Mouse (Mus musculus) gastrocnemius, postnatal 14 days (tissue): ENCODE measurements around the gene Cpsf6. TPM values are rescaled to one million over a fixed set of nuclear protein-coding genes. Genes with fewer than 3 reads are reported as not detected.
"Not testable (repeated sequence)": the region's sequence is repeated elsewhere in the genome, so short reads cannot be mapped to it uniquely, and the experiment has no call there.

Experiments
- DNase-seq: peaks from one replicate; pipeline ENCODE4 v3.0.0; 2021; ENCODE audit warnings: mixed read lengths
- intact Hi-C: fragments of 180-260 bp; cut with DNase I; formaldehyde crosslinking; loops from one replicate; pipeline ENCODE4 v1.15.1; 2025; ENCODE audit warnings: low total_unique reads
- total RNA-seq, 2 experiments: library from RNA; stranded (reverse); gene quantifications; 2 replicates each; pipeline ENCODE4 v1.2.3; 2021

Gene Cpsf6
- total RNA-seq, 2 experiments from 2014 or later, result 25.3 to 29.0 TPM

DNA sequence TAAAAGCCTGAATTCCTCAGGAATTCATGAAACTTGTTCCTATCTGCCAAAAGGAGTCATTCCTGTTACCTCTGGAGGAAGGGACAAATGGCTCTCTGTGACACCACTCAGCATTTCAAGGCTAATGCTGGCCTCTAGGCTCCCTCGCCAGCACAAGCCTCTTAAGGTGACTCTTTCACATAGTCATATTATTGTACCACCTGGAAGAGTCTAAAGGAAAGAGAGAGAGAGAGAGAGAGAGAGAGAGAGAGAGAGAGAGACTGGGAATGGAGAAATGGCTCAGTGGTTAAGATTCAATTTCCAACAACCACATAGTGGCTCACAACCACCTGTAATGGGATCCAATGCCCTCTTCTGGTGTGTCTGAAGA is 9.5 kb upstream of the Cpsf6 start:
- intact Hi-C loops, result no loop called here
- DNase-seq, result no peak

DNA sequence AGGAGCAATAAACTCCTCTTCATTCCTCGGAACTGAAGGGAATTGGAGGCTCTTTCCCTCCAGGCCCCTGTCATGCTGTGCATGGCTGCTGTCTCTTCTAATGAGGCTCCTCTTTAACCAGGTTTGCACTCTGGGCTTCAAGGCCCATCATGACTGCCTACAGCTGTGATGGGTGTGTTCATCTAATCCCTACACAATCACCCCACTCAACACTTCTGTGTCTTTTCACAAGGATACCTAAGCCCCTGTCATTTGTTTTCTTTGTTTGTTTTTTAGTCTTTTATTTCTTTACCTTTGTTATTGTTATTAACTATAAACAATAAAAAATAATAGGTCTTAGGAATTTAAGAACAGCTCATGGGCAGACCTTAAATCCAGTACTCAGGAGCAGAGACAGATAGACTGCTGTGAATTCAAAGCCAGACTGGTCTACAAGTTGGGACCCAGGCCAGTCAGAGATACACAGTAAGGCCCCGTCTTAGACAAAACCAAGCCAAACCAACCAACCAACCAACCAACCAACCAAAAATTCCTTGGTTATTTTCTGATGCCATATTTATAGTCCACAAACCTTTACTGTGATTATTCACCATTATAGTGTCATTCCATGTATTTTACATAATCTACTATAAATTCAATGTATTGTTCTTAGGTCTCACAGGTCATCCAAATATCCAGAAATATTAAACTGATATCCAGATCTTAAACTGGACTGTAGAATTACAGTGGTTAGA is 9.0 kb upstream of the Cpsf6 start:
- intact Hi-C loops, result no loop called here

DNA sequence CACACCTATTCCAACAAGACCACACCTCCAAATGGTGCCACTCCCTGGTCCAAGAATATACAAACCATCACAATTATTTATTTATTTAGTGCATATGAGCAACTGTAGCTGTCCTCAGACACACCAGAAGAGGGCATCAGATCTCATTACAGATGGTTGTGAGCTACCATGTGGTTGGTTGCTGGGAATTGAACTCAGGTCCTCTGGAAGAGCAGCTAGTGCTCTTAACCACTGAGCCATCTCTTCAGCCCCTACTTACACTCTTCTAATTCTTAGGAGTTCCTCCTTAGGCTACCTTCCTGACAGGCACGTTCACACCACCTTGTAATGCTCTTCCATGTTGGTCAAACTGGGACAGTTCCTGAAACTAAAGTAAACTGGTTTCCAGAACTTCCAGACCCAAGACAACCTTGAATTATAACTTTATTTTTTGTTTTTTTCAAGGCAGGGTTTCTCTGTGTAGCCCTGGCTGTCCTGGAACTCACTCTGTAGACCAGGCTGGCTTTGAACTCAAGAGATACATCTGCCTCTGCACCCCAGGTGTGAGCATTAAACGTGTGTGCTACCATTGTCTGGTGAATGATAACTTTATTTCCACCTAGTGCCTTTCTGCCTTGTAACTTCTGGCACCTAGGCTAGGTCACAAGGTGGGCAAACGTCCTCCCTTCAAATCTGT is 8.3 kb upstream of the Cpsf6 start:
- DNase-seq, intact Hi-C loops: not testable (repeated sequence)

More for the DNA sequence above, 9.0 kb upstream of the Cpsf6 start:
- no peak for DNase-seq

DNA sequence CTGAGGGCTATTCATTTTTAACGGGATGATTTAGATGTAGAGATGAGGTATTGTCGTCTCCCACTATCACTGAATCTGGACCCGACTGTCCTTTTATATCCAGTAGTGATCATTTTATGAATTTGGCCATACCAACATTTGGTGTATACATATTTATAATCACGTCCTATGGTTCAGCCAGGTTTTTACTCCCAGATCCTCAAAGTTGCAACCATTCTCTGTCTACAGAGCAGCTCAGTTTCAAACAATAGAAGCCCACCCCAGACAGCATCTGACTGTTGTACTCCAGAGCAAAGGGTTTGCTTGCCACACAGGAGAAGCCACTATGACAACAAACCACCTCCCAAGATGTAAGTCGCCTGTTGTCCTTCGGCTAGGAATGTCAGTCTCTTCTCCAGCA is 7.2 kb upstream of the Cpsf6 start:
- intact Hi-C loops, result no loop called here
- DNase-seq, result no peak

DNA sequence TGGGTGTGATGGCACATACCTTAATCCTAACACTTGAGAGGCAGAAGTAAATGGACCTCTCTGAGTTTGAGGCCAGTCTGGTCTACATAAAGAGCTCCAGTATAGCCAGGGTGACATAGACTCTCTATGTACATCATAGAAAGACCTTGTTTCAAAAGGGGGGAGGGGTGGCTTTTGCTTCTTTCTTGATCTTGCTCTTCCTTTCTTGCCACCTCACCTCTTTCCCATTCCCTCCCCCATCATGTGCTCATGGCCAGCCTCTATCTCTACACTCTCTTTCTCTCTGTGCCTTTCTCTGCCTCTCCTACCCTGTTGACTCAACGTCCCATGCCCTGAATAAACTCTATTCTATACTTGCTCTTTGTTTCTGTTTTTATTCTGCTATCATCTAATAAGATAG is 6.4 kb upstream of the Cpsf6 start:
- no peak for DNase-seq
- intact Hi-C loops, result no loop called here

DNA sequence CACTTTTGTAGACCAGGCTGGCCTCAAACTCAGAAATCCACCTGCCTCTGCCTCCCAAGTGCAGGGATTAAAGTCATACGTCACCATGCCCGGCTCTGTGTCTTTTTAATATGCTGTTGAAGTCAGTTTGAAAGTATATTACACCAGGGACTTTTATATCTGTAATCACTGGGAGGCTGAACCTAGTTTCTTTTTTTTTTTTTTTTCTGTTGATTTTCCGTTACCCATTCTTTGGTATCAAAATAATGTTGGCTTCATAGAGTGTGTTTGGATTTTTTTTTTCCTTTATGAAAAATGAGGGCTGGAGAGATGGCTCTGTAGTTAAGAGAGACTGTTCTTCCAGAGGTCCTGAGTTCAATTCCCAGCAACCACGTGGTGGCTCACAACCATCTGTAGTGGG is 5.6 kb upstream of the Cpsf6 start:
- intact Hi-C loops, result no loop called here
- no peak for DNase-seq

DNA sequence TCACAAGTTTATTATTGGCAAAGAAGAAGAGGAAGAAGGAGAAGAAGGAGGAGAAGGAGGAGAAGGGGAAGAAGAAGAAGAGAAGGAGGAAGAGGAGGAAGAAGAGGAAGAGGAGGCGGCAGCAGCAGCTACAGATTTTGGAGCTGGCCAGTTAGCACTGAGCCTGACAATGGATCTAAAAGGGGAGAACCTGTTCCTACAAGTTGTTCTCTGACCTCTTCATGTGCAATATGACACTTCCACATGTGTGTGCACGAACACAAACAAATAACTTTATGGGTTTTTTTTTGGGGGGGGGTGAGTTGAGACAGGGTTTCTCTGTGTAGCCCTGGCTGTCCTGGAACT is 5.2 kb upstream of the Cpsf6 start:
- intact Hi-C loops, result no loop called here
- no peak for DNase-seq

DNA sequence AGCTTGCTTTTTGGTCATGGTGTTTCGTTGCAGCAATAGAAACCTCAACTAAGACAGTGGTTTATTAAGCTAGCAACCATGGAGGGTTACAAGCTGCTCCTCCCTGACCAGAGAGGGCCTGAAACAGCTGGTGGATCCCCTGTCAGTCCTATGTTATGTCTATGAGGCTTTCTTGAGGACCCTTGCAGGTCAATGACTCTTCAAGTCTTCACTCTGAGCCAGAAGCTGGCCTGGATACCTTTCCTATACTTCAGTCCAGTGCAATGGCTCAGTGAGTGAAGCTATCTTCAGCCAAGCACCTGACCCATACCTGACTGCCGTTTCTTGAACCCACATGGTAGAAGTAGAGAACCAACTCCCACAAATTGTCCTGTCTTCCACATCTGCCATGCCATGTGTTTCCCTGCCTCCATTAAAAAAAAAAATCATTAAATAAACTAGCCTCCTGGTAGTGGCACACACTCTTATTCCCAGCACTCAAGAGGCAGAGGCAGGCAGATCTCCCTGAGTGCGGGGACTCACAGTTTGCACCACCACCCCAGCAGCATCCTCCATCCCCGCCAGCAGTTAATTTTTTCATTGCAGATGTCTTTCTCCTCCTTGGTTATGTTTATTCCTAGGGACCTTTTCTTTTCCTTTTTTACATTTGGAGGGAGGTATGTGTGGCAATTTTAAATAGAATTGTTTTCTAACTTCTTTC is 4.7 kb upstream of the Cpsf6 start:
- intact Hi-C loops, result no loop called here
- no peak for DNase-seq

DNA sequence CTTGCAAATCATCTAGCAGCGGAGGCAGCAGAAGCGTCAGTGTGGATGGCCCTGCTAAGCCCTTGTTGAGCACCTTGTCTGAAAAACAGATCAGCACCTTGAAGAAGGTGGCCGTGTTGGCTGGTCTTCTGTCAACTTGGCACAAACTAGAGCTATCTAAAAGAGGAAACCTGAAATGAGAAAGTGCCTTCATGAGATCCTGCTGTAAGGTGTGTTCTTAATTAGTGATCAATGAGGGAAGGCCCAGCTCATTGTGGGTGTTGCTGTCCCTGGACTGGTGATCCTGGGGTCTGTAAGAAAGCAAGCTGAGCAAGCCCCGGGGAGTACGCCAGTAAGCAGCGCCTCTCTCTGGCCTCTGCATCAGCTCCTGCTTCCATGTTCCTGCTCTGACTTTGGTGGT is 4.1 kb upstream of the Cpsf6 start:
- no peak for DNase-seq
- intact Hi-C loops, result no loop called here

DNA sequence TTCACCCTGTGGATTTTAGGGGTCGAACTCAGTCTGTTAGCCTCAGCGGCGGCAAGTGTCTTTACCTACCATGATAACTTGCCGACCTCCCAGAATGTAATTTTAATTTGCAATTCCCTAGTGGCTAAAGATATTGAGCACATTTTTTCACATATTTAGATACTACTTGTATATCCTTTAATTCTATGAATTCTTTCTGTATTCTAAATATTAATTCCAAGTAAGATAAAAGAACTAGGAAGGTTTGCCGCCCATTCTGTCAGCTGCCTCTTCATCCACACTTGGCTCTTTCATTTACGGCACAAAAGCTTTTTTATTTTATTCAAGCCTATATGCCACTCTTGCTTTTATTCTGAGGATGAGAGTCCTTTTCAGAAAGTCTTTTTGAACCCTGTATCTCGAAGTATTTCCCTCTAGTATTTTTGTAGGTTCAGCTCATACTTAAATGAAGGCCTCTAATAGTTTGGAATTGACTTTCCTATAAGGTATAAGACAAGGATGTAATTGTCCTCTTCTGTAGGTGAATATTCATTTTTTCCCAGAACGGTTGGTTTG is 3.3 kb upstream of the Cpsf6 start:
- DNase-seq, result no peak
- intact Hi-C loops, result no loop called here

DNA sequence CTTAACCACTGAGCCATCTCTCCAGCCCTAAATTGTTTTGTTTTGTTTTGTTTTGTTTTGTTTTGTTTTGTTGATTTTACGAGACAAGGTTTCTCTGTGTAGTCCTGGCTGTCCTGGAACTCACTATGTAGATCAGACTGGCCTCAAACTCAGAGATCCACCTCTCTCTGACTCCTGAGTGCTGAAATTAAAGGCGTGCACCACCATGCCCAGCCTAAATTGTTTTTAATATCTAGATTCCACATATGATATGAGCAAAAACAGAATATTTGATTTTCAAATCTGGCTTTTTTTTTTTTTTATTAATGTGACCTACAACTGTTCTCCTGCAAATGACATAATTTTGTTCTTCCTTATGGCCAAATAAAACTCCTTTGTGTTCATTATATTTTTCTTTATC is 2.3 kb upstream of the Cpsf6 start:
- no peak for DNase-seq
- intact Hi-C loops, result no loop called here

DNA sequence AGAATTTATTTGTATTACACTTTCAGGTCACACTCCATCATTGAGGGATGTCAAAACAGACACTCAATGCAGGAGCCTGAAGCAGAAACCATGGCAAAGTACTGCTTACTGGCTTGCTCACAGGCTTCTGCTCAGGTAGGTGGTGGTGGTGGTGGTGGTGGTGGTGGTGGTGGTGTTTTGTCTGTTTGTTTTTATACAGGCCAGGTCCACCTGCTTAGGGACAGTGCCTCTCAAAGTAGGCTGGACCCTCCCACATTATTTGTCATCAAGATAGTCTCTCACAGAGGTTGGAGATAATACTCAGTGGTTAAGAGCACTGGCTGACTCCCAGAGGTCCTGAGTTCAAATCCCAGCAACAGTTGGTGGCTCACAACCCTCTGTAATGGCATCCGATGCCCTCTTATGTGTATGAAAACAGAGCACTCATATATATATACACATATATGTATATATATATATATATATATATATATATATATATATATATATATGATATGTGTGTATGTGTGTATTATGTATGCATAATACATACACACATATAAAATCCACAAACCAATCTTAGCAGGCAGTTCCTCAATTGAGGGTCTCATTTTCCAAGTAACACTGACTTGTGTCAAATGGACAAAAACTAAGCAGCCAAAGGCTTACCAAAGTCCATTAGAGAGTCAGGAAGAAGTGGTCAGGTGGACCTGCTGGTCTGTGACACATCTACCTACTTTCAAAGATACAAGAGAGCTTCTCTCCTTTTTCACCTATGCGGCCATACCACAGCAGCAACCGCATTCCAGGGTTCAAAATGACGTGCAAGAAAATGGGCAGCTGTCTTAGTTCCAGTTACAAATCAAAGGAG is 1.1 kb upstream of the Cpsf6 start:
- no peak for DNase-seq
- intact Hi-C loops, result no loop called here

DNA sequence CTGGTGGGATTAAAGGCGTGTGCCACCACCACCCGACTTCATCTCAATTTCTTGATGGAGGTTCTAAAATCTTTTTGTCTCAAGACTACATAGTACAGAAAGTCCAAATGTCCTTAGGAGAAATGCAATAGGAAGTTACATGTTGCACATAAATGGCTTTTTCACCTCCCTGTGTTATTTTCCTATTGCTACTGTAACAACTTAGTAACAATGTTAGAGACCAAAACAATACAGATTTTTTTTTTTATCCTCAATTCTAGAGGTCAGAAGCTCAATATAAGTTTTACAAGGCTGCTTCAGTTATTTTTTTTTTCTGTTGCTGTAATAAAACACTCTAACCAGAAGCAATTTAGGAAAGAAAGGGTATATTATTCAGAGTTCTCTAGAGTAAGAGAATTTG is 374 bp downstream of the Cpsf6 start:
- intact Hi-C loops, result loop anchor here (10.0 kb wide), 1 partner anchor 55 kb away; no protein-coding TSS in a partner anchor
- no peak for DNase-seq

DNA sequence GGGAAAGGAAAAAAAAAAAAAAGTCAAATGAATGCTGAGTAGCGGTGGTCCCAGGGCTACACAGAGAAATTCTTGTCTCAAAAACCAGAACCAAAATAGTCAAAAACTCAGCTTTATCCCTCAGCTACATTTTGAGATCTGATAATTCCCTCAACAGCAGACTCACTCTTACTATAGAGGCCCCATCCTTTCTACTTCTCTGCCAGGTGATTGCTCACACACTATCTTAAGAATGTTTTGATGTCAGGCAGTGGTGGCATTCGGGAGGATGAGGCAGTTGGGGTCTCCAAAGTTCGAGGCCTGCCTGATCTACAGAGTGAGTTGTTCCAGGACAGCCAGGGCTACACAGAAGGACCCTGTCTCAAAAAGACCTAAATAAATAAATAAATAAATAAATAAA is 1.2 kb downstream of the Cpsf6 start:
- no peak for DNase-seq
- intact Hi-C loops, result loop anchor here (10.0 kb wide), 1 partner anchor 56 kb away; no protein-coding TSS in a partner anchor

DNA sequence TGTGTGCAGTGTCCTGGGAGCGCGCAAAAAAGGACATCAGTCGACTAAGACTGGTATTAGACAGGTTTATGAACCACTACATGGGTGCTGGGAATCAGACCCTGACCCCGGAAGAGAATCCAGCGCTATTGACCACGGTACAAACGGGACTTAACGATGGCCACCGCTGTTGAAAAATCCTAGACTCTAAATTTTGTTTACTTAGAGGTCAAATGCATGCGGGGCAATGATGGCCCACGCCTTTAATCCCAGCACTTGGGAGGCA is 1.6 kb downstream of the Cpsf6 start:
- DNase-seq, result no peak
- intact Hi-C loops, result loop anchor here (10.0 kb wide), 1 partner anchor 57 kb away; no protein-coding TSS in a partner anchor

DNA sequence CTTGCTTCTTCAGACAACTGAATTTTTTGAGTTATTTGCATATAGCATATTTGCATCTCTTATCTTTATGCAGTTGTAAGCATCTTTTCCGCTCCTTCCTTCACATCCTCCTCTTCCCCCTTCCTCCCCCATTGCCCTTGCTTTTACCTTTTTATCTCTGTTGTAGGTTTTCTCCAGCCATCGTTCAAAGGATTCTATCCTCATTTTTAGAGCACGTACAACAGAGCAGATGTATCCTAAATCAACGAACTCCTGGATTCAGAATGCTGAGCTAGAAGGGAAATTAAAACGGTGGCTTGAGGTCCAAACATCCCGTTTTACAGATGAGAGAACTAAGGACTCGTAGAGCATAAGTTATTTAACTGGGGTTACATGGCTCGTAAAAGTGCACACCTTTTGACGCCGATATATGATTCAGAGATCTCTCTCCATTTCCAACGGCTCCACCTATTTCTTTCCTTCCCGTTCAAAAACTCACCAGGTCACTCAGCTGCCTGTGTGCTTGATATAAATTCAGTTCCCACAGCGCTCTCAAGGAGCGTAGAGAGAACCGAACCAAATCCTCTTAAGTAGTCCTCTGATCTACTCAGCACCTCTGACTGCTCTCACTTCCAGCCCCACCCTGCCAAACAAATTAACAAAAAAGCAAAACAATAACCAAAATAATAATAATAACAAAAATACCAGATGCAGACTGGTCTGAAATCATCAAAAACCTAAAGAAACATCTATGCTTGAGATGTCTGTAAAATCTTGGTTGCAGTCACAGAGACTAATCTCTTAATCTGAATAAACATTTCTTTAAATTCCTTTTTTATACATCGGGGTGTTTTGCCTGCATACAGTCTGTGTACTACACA is 2.2 kb downstream of the Cpsf6 start:
- no peak for DNase-seq
- intact Hi-C loops, result loop anchor here (10.0 kb wide), 1 partner anchor 57 kb away; no protein-coding TSS in a partner anchor

DNA sequence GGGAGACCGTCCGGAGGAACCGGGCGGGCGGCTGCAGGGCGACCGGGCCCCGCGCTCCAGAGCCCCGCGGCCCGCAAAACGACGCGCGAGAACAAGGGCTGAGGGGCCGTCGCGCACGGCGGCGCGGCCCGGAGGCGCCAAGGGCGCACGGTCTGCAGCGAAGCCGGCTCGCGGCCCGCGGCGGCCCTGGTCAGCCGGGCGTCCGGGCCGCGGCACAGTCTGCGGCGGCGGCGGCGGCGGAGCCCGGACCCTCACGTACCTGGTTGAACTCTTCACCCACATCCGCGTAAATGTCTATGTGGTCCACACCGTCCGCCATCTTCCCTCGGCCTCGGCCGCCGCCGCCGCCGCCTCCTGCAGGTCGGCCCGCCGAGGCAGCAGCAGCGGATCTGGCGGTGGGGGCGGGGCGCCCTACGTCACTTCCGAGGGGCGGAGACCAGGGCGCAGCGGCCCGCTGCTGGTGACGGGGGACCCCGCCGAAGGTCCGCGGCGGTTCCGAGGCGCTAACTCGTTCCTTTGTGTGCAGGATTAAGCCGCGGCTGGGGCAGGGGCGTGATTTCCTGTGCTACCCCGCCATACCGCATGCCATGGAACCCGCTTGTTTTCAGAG is 3.1 kb downstream of the Cpsf6 start:
- intact Hi-C loops, result loop anchor here (10.0 kb wide), 1 partner anchor 58 kb away; no protein-coding TSS in a partner anchor
- peak; percentile 98 for DNase-seq

DNA sequence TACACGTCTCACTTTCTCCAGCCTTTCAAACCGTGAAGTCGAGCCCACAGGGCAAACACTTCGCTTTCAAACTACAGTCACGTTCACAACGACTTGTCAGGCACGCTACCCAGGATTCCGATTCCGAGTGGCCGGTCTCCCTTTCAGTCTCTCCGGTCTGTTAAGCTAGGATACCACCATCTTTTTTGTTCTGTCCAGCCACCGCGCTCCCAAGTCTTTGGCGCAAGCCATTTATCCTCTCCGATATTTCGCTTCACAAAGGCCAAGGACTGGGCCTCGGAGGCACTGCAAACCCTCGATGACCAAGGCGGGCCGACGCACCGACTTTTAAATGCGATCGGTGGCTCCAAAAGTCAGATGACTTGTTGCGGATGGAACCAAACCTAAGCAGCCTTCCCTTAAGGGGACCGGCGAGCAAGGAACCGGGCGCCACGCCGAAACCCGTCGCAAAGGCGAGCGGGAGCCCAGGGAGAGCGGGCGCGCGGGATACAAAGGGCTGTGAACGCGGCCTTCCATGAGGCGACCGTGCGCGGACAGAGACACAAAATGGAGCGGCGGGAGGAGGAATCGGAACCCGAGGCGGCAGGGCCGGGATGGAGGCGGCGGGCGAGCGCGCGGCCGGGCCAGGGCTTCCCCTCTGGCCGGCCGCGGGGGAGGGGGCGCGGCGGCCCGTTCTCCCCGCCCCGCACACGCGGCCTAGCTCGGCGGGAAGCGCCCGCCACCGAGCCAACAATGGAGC is 3.8 kb downstream of the Cpsf6 start:
- DNase-seq, result peak; percentile 63
- intact Hi-C loops, result loop anchor here (10.0 kb wide), 1 partner anchor 59 kb away; no protein-coding TSS in a partner anchor
